Mouse (Mus musculus): ENCODE measurements around the gene Mthfd1l.

Mthfd1l gene

DNA sequence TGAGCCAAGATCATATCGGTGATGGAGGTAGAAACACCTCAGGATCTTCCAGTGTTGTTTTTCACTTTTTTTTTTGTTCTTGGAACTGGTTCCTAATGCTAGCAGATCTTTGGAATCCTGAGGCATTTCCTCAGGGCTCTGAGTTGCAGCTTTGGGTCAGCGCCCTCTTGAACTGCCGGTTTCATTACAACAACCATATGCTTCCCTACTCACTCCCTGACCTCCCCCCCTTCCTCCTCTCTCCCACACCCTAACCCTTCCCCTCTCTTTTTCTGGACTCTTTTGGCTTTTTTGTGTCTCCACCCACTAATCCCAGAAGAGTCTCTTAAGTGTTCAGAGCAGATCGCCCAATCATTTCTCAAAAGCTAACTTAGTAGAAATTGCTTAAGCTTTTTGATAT lies 156.0 kb downstream of the Mthfd1l start:
- in situ Hi-C loops (cut with MboI; ENCODE audit: low pct_unique_long_range_greater_than_20kb in 1 of 2, low sequenced_read_pairs in 2 of 2, unreplicated experiment in 1 of 2), result no loop called here

DNA sequence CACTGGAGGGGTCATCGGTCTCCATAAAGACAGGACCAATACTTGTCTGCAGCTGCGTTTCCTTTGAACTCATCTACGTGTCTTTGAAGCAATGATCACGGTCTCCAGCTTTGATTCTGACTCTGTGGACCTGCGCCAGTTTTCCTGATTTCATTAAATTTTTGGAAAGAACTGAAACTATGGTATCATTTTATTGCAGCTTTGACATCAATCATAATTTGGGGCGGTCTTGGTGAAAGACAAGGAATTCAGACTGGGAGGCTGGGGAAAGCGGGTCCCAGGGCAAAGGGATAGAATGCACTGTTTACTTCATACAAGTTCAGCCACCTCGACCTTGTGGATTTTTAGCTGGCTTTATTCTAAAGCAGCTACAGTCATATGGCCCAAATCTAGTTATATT lies 156.5 kb downstream of the Mthfd1l start:
- in situ Hi-C loops (cut with MboI; ENCODE audit: low pct_unique_long_range_greater_than_20kb in 1 of 2, low sequenced_read_pairs in 2 of 2, unreplicated experiment in 1 of 2), result no loop called here

DNA sequence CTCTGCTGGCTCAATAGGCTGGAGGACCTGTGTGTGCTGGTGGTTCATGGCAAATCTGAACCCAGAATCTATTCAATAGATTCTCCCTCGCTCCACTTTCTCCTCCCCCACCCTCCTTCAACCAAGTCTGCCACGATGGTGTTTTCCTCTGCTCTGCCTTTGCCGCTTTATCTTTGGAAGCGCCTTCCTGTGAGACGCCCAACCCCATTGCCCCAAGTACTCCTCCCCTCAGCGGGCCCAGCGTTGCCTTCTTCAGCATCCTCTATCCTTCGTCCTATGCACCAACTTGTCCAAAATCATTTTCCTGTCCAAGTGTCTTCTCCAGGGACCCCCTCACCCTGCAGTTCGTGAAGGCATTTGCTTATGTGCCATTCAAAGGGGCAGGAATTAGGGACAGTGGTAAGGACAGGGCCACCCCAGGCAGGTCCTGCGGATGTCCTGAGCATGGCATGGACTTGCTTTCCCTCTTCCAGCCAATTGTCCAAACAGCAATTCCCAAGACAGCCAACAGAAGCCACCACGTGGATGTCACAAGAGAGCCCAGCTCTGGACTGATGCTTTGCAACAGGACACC lies 157.2 kb downstream of the Mthfd1l start:
- in situ Hi-C loops (cut with MboI; ENCODE audit: low pct_unique_long_range_greater_than_20kb in 1 of 2, low sequenced_read_pairs in 2 of 2, unreplicated experiment in 1 of 2), result no loop called here

DNA sequence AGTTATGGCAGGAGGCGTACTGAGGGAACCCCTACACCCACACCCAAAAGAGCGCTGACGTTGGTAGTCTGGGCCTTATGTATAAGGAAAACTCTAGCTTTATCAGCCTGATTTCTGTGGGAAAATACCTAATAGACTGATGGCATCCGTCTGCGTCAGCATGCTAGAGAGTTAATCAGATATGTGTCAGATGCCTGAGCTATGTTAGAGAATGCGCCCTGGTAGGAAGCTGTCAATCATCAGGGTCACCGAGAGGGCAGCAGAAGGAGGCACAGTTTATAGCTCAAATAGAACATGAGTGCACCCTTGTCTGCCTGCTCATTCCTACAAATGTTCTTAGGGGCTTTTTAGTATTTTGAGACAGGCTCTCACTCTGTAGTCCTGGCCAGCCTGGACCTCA lies 159.8 kb downstream of the Mthfd1l start:
- in situ Hi-C loops (cut with MboI; ENCODE audit: low pct_unique_long_range_greater_than_20kb in 1 of 2, low sequenced_read_pairs in 2 of 2, unreplicated experiment in 1 of 2), result no loop called here

DNA sequence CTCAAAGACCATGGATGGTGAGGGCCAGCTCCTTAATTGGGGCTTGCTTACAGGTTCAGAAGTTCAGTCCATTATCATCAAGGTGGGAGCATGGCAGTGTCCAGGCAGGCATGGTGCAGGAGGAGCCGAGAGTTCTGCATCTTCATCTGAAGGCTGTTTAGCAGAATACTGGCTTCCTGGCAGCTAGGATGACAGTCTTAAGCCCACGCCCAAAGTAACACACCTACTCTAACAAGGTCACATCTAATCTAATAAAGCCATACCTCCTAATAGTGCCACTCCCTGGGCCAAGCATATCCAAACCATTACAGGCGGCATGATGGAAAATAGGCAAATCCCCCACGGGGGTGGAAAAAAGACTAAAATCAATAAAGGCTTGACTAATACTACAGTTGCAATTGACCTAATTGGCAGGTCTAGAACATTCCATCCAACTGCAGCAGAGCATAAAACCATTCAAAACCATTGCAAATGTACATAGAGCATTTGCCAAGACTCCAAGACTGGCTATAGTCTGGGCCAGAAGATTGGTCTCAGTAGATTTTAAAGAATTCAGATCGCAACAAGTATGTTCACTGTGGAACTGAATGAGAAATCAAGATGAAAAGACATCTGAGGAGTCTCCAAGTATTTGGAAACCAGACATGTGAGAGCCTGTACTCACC lies 162.3 kb downstream of the Mthfd1l start:
- in situ Hi-C loops (cut with MboI; ENCODE audit: low pct_unique_long_range_greater_than_20kb in 1 of 2, low sequenced_read_pairs in 2 of 2, unreplicated experiment in 1 of 2), result no loop called here

DNA sequence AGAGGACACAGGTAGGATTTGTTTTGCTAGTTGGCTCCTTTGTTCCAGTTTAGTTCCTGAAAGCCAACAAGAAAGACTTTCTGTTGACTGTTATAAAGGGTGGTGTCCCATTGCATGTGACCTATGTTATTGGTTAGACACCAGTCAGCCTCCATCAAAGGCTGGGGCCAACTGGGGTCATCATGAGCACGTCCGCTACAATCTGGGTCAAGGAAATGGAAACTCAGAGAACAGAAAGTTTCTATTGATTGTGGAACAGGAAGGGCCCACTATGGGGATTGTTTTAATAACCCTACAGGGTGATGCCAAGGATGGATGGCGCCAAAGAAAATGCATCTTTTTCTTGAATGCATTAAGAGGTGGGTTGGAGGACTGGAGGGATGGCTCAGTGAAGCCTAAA lies 166.6 kb downstream of the Mthfd1l start:
- in situ Hi-C loops (cut with MboI; ENCODE audit: low pct_unique_long_range_greater_than_20kb in 1 of 2, low sequenced_read_pairs in 2 of 2, unreplicated experiment in 1 of 2), result no loop called here

DNA sequence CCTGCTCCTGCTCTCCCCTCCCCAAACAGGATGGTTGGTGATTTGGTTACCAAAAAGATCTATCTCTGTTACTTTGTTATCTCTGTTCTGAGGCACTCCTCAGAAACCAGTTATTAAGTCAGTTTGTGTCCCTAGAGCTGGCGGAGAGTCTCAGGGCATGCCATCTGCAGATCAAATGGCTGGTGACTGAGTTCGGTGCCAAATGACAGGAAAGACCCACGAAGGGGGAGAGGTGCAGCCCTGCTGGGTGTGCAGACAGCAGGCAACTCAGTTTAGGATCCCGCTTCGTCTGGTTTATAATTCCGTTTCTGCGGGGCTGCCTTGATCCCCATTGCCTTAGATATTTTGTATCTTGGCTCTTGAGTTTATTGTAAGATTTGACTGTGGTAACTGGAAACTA lies 168.8 kb downstream of the Mthfd1l start:
- in situ Hi-C loops (cut with MboI; ENCODE audit: low pct_unique_long_range_greater_than_20kb in 1 of 2, low sequenced_read_pairs in 2 of 2, unreplicated experiment in 1 of 2), result no loop called here

DNA sequence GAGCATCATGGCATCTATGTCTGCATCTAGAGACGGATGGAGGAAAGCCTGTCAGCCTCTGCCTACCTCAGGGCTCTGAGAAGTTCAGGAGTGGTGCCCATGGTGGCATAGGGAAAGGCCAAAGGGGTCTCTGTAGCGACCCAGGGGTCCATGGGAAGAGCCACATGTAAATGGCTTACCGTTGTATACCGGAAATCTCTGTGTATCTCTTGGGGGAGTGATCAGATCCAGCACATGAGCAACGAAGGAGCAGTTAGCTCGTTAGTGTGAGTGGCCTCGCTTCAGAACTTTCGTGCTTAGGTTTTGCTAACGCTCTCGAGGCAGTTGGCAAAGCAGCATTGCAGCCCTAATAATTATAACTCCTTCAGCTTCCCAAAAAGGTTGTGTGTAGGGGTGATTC lies 169.9 kb downstream of the Mthfd1l start:
- in situ Hi-C loops (cut with MboI; ENCODE audit: low pct_unique_long_range_greater_than_20kb in 1 of 2, low sequenced_read_pairs in 2 of 2, unreplicated experiment in 1 of 2), result no loop called here

DNA sequence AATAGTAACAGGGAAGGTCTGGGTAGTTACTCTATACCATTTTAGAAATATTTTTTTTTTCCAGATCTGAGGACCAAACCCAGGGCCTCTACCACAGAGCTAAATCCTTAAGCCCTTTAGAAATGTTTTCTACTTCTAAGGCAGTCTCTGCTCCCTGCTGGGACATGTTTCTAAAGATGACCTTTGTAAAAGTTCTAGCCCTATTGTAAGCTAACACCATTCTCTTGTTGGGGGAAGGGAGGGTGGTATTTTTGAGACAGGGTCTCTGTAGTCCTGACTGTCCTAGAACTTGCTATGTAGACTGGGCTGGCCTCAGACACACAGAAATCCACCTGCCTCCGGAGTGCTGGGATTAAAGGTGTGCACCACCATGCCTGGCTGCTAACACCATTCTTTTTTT lies 170.5 kb downstream of the Mthfd1l start:
- in situ Hi-C loops (cut with MboI; ENCODE audit: low pct_unique_long_range_greater_than_20kb in 1 of 2, low sequenced_read_pairs in 2 of 2, unreplicated experiment in 1 of 2), result no loop called here

DNA sequence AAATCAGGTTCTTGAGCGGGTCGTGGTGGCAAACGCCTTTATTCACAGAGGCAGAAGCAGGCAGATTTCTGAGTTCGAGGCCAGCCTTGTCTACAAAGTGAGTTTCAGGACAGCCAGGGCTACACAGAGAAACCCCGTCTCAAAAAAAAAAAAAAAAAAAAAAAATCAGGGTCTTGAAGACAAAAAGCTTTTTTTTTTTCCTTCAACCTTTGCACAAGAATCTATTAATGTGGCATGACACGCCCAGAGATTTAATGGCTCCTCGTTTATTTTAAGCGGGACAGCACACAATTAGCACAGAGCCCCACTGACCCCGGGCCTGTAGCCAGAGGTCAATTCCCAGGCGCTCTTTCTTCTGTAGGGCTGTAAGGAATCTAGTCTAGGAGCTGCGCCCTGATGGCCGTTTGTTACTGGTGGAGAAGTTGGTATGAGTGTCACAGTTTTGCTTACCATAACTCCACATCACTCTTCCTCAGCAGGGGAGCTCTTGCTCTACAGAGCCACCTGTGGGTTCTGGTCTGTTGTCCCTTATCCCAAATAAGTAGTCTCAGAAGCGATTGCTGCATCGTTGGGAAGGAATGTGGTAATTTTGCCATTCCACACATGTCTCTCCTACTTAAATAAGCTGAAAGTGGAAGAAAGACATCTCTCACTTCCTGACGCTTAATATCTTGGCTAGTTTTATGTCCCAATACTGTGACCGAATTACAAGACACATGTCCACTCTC lies 172.3 kb downstream of the Mthfd1l start:
- in situ Hi-C loops (cut with MboI; ENCODE audit: low pct_unique_long_range_greater_than_20kb in 1 of 2, low sequenced_read_pairs in 2 of 2, unreplicated experiment in 1 of 2), result no loop called here

DNA sequence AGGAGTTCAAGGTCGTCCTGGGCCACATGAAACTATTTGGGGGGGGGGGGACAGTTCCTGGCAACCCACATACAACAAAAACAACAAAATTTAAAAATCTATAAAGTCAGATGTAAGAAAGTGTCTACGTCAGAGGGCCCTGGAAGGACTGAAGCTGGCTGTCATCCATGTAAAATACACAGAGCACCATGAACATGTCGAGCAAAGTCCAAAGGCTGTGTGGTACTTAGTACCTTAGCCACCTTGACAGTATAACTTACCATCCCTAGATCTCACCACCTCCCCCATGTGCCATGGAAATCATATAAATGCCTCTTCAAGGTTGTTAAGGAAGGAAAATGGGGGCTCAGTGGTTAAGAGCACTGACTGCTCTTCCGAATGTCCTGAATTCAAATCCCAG lies 174.0 kb downstream of the Mthfd1l start:
- in situ Hi-C loops (cut with MboI; ENCODE audit: low pct_unique_long_range_greater_than_20kb in 1 of 2, low sequenced_read_pairs in 2 of 2, unreplicated experiment in 1 of 2), result no loop called here

DNA sequence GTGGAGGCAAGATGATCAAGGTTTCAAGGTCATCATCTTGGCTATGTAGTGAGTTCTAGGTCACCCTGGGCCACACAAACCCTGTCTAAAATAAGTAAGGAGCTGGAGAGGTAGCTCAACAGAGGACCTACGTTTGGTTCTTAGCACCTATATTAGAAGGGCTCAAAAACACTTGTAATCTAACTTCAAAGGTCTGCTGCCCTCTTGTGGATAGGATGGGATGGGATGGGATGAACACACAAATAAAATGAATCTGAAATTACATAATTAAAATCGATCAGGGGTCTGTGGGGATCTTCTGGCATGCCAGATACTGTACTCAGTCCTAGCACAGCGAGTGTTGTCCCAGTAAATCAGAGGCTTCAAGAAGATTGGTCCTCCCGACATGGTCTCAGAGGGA lies 178.2 kb downstream of the Mthfd1l start:
- in situ Hi-C loops (cut with MboI; ENCODE audit: low pct_unique_long_range_greater_than_20kb in 1 of 2, low sequenced_read_pairs in 2 of 2, unreplicated experiment in 1 of 2), result loop anchor here in 1 of 2 experiments (5.0 kb wide), 1 partner anchor 59 kb away; no protein-coding TSS in a partner anchor

DNA sequence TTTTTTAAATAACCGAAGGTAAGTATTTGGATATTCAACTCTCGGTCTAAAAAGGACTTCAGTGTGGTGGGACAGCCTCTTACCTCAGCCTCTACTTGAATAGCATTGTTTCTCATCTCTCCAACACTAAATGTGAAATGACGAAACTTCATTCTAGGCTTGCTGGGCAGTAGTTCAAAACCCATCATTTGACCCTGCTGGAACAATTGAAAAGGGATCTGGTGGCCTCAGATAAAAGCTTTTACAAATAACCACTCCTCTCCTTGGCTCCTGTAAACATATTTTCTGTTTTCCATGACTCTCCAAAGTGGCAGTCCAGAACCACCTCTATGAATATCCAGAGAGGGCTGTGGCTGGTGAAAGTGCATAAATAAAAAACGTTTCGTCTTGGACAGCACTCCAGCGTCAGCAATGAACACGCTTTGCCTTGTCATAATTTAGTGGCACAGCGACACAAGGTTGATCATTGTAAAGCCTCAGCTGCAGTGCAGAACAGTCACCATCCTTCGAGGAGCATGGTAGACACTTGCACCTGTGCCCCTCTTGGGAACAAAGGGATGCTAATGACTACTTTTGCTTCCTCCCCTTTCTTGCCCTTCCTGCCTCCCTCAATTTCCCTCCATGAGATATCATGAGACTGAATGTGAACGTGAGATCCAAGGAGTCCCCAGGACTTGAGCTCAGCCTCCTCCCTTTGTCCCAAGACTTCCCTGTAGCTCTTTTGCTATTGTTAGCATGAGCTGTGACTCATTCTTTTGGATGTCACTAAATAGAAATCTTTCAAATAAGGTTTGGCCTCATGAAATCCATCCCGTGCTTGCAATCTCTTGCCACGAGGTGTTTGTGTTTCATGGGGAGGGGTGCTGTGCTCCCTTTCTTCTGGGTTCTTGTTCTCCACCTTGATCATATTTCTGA lies 179.2 kb downstream of the Mthfd1l start:
- in situ Hi-C loops (cut with MboI; ENCODE audit: low pct_unique_long_range_greater_than_20kb in 1 of 2, low sequenced_read_pairs in 2 of 2, unreplicated experiment in 1 of 2), result loop anchor here in 1 of 2 experiments (5.0 kb wide), 1 partner anchor 60 kb away; no protein-coding TSS in a partner anchor

DNA sequence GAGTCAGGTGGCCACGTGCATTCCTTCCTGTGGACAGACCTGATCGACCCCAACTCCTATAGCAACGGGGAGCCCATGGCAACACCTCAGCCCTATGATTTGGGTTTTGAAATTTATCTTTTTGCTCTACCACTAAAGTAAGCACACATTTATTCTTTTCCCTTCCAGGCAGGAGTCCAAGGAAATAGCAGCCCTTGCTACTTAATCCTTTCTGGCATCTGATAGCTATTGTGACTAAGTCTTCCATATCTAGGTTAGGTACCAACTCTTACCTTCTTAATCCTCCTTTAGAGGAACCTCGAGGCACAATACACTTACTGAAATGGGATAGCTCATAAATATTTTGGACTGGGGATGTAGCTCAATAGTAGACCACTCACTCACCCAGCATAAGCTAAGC lies 180.1 kb downstream of the Mthfd1l start:
- in situ Hi-C loops (cut with MboI; ENCODE audit: low pct_unique_long_range_greater_than_20kb in 1 of 2, low sequenced_read_pairs in 2 of 2, unreplicated experiment in 1 of 2), result loop anchor here in 1 of 2 experiments (5.0 kb wide), 1 partner anchor 61 kb away; no protein-coding TSS in a partner anchor

DNA sequence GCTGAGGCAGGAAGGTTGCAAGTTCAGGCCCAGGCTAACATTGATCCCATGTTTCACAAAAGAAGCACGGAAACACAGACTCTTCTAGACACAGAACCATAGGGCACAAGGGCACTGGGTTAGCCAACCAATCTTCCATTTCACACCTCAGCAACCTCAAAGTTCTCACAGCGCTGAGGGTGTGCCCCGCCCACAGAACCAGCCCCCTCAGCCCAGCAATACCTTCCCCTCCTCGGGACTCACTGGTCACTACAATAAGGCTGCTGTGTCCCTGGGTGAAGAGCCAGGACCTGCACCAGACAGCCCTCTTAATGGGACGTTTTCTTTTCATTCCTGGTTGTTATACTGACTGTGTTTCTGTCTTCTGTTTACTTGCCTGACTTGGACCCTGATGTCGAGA lies 181.1 kb downstream of the Mthfd1l start:
- in situ Hi-C loops (cut with MboI; ENCODE audit: low pct_unique_long_range_greater_than_20kb in 1 of 2, low sequenced_read_pairs in 2 of 2, unreplicated experiment in 1 of 2), result loop anchor here in 1 of 2 experiments (5.0 kb wide), 1 partner anchor 62 kb away; no protein-coding TSS in a partner anchor

DNA sequence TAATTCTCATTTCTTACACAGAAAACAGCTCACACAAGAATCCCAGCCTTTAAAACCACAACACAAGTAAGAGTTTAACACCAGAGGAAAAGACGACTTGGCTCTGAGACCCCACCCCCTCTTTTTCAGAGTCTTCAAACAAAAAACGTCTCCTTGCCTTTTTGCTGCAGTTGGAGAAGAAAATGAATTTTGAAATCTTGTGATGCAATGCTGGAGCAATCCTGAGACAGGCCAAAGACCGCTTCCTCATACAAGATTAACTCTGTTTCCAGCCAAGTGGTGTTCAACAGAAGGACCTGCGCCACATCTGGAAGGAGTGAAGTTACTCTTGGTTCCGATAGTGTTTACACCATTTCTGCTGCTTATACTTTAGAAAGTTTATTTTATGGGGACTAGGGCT lies 182.6 kb downstream of the Mthfd1l start:
- in situ Hi-C loops (cut with MboI; ENCODE audit: low pct_unique_long_range_greater_than_20kb in 1 of 2, low sequenced_read_pairs in 2 of 2, unreplicated experiment in 1 of 2), result no loop called here

DNA sequence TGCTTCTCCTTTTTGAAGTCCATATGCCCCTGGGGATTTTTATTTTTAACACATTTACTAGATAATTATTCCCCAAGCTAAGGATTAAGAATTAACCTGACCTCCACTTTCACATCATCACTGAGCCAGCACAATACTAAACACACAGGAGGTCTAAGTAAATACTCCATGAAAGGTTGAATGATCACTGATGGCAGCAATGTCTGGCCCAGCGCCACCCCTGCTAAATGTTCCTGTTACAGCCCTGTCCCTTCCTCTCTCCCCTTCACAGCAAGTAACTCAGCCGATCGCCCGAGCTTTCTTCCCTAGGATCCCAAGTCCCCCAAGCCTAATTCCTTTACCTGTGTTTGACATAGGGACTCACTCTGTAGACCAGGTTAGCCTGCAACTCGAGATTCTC lies 185.6 kb downstream of the Mthfd1l start:
- in situ Hi-C loops (cut with MboI; ENCODE audit: low pct_unique_long_range_greater_than_20kb in 1 of 2, low sequenced_read_pairs in 2 of 2, unreplicated experiment in 1 of 2), result no loop called here

DNA sequence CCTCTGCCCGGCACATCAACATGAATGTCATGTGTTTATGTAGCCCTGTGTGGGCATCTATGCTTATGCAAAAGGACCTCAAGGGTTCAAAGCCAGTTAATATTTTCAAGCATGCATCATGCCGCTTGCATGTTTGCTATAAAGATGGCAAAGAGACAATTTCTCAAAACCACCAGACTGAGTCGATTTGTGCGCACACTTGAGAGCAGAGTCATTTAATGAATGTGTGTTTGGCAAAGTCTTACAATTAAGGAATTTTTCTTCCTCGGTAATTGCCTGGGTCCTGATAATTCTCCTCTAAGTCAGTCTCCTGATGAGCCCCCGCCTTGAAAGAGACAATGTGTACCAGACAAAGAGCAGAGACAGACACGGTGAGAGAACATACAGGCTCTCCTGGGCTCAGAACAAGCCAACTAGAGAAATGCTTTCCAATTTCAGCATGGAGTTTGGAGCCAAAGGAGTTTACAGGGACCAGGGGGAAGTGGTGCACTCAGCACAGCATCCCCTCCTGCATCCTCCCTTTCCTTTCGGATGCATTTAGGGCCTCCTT lies 186.7 kb downstream of the Mthfd1l start:
- in situ Hi-C loops (cut with MboI; ENCODE audit: low pct_unique_long_range_greater_than_20kb in 1 of 2, low sequenced_read_pairs in 2 of 2, unreplicated experiment in 1 of 2), result loop anchor here in 1 of 2 experiments (10.0 kb wide), 1 partner anchor 175 kb away; no protein-coding TSS in a partner anchor

Measured in mouse embryonic stem cell (cell line).